Mouse (Mus musculus) gastrocnemius, postnatal 10 days (tissue): Measurements from ENCODE around the gene Ccdc194. TPM values are rescaled to one million over a fixed set of nuclear protein-coding genes. Genes with fewer than 3 reads are reported as not detected.
"Not testable (repeated sequence)": the region's sequence is repeated elsewhere in the genome, so short reads cannot be mapped to it uniquely, and the experiment has no call there.

ENCODE experiments used
- DNase-seq: peaks from one replicate; pipeline ENCODE4 v3.0.0; 2021; ENCODE audit warnings: mixed read lengths
- total RNA-seq, 2 experiments: library from RNA; stranded (reverse); gene quantifications; 2 replicates each; pipeline ENCODE4 v1.2.3; 2021

Ccdc194 gene
- total RNA-seq, 2 experiments from 2014 or later, result 0.21 to 2.5 TPM

DNA sequence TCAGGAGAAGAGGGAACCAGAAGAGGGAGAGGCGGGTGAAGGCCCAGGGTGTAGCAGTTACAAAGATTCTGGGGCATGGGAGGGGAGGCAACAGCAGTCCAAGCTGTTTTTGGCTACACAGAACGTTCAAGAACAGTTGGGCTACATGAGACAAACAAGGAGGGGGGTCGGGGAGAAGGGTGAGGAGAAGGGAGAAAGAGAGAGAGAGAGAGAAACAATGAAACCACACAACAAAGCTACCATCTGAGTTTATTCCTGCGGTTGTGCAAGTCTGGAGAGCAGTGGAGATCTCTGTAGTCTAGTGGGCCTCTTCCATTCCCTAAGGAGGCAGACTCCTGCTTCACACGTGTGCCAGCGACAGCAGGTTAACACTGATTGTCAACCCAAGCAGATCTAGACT lies 28.5 kb upstream of the Ccdc194 start:
- no peak for DNase-seq

DNA sequence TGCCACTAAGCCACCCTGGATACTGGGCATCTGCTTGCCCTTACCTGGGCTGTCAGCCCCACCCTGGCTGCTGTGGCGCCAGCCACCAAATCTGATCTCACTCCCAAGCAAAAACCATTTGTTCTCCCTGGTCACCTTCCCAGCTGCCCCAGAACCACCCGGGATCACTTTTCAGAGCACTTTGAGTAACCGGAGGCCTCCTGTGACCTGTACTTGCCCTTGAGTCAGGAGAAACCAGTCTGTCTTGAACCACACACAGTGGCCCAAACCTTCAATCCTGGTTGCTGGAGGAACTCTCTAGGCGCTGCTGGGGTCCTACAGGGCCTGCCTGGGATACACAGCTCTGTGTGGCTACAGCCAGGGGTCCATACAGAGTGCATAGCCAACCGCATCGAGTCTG lies 27.3 kb upstream of the Ccdc194 start:
- no peak for DNase-seq

DNA sequence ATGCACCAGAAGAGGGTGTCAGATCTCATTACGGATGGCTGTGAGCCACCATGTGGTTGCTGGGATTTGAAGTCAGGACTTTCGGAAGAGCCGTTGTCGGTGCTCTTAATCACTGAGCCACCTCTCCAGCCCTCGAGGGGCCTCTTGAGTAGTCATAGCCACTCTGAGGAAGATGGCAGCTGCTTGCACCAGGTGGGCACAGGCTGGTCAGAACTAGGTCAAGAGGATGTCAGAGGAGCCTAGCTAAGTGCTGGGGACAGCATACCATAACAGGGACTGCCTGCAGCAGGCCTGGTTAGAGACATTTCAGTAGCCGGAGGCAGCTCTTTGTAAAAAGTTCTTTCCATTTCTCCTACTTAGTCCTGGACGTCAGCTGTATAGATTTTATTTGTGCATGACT lies 25.2 kb upstream of the Ccdc194 start:
- no peak for DNase-seq

DNA sequence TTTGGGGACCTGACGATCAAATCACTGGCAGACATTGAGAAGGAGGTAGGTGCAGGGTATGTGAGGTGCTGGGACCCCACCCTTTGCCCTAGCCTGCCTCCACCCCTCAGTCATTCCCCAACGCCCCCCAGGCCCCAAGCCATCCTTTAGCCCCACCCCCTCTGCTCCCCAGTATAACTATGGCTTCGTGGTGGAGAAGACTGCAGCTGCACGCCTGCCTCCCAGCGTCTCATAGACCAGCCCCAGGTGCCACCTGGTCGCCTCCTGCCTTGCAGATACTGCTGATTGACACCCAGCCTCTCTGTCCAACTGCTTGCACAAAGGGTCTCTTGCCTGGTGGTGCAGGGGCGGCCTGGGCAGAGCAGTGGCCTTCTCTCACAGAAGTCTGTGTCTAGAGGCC lies 22.1 kb upstream of the Ccdc194 start:
- no peak for DNase-seq

DNA sequence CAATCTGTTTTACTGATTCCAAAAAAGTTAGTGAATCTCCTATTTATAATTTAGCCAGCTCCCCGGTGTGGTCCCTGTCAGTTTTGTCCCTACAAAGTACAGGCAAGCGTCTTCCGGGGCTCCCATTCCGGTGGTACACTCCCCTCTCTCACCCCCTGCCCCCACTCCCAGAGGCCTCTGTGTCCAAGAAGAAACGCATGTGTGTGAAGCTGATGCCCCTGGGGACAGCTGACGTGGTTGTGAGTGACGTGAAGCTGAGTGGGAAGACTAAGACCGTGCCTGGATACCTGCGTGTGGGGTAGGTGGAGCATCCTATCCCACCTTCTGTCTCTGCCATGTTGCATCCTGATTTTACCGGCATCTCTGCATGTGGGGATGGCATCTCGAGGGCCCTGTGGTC lies 19.5 kb upstream of the Ccdc194 start:
- DNase-seq, result no peak

DNA sequence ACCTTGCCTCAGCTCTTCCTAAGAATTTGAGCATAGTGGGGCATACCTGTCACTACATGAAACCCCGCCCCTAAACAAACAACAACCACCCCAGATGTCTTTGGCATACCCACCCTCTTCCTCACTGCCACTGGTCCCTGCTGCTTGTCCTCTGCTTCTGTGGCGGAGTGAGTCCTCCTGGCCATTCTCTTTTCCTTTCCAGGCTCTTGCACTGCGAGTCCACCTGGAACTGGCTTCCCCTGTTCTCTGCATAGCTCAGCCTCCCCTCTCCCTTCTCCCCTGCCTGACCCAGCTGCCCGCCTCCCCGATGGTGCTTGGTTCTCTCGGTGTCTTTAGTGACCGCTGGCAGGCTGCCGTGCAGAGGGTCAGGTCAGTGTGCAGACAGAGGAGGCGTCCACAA lies 18.2 kb upstream of the Ccdc194 start:
- no peak for DNase-seq

DNA sequence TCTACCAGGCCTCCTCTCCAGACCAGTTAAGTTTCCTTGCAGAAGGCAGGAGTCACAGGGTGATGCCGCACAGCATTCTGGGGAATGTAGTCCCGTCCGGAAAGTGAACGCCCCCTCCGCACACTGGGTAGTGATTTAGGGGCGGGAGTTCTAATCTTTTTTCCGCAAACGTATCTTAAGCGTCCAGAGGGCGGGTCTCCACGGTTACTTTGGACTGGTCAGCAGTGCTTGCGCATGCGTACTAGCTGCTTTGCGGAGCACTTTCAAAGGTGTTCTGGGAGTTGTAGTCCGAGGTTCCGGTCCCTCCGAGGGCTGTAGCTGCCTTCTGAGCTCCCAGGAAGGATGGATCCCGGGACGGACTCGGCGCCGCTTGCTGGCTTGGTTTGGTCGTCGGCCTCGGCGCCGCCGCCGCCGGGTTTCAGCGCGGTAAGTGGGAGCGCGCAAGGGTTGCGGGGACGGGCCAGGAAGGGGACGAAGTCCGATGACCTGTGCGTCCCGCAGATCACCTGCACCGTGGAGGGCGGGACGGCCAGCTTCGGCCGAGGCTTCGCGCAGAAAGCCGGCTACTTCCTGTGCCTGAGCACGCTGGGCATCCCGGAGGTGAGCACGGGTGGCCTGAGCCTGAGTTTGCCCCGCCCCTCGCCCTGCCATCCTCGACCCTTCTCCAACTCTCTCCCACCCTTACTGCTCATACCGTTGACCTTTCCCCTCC lies 17.3 kb upstream of the Ccdc194 start, which contains the start of gene Mvb12a:
Gene Mvb12a (plus strand): TSS at position 291 of the 712 bp plus-strand sequence.
- DNase-seq, result peak; percentile 90

DNA sequence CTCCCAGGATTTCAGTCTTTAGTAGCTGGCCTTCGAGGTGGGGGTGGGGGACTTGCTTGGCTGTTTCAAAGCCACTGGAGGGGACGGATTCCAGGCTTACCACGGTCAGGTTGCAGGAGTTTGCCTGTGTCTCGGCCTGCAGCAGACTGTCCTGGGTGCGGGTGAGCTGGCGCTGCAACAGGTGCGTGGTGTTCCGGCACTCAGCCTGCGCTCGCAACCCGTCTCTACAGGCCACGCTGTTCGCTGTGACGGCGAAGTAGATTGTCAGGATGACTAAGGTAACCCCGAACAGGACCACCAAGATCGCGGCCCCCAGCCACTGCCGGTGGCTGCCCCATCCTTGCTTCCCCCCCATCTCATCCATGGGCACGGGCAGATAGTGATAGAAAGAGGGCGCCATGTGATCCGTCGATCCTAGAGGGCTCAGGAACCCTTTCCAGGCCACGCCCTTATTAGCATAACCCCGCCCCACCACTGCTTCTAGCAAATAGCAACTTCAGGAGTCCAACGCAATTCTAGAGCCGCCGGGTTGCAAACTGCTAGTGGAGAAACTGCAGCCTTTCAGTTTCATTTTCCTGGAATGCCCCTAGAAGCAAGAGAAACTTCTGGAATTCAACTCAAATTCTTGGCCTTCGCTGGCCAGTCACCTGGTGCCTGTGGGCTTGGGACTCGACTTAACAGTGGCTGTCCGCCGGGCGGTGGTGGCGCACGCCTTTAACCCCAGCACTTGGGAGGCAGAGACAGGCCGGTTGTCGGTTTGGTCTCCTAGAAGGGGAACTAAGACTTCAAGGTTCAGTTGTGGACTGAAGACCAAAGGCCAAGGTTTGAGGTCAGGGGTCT lies 11.7 kb upstream of the Ccdc194 start, which contains the start of gene Bst2:
Gene Bst2 (minus strand): TSS at position 429 of the 840 bp plus-strand sequence.
- peak; percentile 80 for DNase-seq

DNA sequence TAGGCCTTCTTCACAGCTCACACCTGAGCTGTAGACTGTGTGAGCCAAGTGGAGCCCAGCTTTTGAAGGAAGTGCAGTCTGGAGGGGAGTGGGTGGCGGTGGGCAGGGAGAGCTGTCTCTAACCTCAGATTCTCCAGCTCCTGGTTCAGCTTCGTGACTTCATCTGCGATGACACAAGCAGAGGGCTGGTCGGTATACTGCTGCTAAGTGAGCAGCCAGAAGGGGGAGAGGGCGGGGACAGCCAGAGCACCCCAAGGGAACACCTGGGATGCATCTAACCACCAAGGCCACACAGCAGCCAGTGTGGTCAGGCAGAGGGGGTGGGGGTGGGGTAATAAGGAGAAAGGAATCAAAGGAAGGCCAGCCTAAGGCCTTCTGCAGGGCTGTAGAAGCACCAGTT lies 10.2 kb upstream of the Ccdc194 start:
- DNase-seq, result no peak

DNA sequence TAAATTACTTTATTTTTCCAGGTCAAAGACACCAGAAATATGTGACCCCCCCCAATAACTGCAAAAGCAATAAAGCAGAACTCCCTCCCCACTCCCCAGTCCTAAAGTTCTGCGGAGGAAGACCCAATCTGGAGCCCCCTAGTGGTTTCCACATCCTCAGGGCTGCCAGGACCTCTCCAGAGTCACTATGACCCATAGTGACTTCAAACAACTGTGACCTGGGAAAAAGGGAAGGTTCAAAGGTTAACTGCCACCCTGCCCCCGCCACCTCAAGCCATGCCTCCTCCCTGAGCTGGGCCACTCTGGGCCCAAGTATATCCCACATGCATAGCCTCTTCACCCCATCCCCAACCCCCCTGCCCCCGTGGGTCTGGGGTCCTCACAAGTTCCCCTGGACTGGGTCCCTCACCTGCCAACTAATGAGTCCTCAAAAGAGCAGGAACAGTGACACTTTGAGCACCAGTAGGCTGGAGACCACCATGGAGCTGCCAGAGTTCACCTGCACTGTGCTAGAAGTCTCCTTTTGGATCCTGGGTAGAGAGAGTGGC lies 8.8 kb upstream of the Ccdc194 start:
- DNase-seq, result no peak

DNA sequence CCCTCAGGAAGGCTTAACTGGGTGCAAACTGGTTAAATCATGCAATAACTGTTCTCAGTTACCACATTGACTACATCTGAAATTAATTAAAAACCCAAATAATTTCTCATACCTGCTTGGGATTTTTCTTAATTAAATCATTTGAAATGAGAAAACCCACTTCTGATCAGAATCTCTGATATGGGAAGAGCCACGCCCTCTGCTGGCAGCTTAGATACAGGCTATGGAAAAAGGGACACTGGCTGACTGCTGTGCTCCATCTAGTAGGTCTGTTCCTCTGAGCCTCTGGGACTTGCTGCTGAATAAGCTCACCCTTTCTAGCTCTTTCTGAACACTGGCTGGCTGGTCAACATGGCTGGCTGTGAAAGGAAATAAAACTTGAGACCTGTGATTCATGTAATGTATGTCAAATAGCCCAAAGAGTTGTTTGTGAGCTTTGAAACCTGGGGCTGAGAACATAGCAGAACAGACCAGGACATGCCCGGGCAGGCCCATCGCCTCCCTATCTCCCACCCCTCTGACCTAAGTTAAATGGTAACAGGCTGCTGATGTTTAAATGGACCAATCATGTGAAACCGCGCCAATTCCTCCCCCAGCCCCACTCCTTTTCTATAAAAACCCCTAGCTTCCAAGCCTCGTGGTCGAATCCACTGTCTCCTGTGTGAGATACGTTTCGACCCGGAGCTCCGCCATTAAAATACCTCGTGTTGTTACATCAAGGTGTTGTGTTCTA lies 5.4 kb upstream of the Ccdc194 start:
- not testable (repeated sequence) for DNase-seq

DNA sequence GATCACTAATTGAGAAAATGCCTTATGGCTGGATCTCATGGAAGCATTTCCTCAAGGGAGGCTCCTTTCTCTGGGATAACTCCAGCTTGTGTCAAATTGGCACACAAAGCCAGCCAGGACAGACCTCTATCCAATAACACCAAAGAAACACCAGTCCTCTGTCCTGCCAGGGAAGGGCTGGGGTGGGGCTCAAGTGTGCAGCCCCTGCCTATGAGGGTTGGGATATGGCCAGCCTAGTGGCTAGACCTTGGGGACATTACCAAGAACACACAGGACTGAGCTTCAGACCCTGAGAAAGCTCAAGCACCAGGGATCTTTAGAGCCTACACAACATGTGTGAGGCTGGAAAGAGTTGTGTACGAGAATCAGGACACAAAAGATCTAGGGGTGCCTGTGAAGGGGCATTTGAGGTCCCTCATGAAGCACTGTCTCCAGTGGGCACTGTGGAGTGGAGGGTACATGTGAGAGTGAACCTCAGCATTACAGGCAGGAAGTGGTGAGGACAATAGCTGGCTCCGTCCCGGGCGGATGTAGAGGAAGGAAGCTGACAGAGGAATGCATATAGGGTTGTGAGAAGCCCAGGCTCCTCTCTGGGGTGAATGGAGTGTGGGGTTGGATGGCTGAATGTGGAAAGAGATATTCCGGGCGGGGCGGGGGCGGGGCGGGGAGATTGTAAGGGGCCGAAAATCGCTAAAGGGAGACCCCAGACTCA lies 3.0 kb upstream of the Ccdc194 start:
- DNase-seq, result no peak

DNA sequence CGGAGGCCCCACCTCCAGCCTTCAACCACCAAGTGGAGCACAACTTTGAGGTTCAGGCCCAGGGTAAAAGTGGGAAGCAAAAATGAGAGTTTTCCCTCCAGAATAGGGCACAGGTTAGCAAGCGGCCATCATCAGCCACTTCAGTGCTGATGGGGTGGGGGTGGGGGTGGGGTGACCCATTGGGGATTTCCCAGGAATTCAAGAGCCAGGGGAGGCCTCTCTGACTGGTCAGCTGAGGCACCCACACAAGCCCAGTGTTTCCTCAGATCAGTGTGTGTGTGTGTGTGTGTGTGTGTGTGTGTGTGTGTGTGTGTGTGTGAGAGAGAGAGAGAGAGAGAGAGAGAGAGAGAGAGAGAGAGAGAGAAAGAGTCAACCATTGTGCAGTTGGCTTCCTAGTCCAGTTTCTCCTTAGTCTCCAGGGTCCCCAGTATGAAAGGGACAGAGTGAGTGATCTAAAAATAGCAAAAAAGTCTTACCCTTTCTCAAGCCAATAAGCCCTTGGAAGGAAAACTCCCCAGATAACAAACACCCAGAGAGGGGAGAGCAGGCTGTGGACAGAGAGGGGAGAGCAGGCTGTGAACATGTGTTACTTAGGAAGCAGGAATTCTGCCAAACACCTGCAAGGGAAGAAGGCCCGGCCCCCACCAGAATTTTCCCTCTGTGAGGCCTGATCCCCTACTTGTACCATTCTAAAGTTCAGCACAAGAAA lies 1.8 kb upstream of the Ccdc194 start:
- DNase-seq, result no peak

DNA sequence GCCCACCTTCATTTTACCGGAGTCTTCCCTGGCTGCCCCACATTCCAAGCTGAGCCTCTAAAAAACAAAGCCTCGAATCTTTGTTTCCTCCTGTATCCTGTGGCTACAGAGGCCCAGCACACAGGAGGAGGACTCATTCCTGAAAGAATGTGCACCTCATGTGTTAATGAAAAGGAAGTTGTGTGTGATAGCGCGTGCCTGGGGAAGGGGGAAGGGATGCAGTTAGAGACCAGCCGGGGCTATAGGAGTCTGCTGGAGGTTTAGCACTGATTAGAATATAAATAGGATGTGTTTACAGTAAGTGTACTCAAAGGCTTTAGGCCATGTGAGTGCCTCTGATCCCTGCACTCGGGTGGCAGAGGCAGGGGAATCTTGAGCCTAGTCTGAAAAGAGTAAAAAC lies 761 bp upstream of the Ccdc194 start:
- DNase-seq, result no peak

DNA sequence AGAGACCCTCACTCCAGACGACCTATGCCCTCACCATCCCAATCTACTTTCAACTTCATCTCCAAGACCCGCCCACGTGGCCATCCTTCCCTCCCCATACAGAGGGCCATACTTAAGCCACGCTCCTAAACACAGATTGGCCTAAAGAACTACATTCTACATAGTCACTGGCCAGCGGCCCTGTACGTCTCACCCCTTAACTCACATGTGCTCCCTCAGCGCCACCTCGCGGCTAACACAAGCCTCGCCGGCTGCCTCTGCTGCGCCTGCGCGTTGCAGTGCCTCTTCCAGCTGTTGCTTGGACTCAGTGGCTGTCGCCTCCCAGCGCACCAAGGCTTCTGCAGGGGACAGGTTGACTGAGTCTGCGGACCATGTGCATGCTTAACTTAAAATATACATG lies 3.9 kb downstream of the Ccdc194 start:
- peak; percentile 97 for DNase-seq

DNA sequence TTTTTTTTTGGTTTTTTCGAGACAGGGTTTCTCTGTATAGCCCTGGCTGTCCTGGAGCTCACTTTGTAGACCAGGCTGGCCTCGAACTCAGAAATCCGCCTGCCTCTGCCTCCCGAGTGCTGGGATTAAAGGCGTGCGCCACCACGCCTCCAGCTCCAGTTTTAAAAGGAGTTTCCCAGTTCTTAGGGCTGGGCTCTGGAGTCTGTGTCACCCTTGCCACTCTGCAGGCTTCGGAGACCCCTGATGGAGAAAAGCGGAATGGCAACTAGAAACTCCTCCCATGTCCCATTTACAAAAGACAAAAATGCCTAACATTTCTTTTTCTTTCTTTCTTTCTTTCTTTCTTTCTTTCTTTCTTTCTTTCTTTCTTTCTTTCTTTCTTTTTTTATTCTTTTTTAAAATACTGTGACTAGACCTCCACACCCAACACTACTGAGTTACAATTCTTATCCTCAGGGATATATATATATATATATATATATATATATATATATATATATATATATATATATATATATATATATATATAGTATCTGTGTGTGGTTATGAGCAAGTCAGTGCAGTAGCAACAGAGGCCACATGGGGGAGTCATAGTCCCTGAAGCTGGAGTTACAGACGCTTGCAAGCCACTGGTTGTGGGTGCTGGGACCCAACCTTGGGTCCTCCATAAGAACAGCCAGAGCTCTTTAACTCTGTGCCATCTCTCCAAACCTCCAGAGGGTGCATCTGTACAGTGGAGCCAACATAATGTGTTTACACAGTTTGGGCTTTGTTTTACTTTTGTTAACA lies 6.3 kb downstream of the Ccdc194 start:
- peak; percentile 66 for DNase-seq

DNA sequence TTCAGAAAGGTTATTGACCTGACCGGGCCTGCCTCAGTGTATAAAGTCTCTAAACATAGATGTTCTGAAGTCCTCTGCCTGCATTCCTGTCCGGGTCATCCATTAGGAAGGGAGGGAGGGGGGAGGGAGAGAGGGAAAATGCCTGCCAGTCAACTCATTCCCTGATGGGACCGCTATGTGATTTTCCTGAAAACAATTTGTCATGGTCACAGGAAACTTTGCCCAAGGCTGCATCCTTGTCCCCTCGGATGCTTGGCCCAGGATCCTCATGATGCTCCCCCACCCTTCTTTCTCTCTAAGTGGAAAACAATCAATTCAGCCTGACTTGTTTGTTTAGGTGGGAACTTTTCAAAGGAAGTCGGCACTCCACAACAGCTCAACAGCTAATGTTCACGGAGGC lies 8.7 kb downstream of the Ccdc194 start:
- no peak for DNase-seq

DNA sequence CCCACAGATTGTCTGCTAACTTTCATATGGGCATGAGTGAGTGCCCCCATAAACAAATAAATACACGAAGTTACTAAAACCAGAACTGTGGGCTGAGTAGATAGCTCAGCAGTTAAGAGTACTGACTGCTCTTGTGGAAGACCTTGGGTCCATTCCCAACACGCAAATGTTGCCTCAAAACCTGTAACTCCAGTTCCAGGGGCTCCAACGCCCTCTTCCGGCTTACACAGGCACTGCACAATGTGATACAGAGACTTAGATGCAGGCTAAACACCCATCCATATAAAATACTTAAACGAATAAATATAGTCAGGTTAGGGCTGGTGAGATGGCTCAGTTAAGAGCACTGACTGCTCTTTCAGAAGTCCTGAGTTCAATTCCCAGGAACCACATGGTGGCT lies 10.5 kb downstream of the Ccdc194 start:
- no peak for DNase-seq

DNA sequence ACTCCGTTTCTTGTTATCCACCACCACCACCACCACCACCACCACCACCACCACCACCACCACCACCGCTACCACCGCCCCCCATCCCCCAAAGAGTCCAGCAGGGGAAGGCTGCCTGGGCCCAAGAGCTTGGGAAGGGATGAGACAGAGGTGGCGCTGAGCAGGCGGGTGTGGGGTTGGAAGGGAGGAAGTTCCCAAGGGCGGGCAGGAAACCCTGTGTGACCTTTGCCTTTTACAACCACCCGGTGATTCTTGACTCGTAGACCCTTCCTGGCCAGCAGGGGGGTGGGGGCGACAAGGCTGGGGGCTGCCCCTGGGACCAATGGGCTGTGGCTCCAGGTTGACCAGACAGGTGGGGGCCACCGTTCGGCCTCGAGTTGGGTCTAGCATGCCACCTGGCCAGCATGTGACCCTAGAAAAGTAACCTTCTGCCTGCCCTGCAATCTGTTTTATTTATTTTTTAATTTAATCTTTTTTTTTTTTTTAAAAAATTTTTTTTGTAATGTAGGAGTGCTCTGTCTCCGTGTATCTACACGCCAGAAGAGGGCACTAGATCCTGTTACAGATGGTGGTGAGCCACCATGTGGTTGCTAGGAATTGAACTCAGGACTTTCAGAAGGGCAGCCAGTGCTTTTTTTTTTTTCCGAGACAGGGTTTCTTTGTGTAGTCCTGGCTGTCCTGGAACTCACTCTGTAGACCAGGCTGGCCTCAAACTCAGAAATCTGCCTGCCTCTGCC lies 12.3 kb downstream of the Ccdc194 start:
- no peak for DNase-seq

DNA sequence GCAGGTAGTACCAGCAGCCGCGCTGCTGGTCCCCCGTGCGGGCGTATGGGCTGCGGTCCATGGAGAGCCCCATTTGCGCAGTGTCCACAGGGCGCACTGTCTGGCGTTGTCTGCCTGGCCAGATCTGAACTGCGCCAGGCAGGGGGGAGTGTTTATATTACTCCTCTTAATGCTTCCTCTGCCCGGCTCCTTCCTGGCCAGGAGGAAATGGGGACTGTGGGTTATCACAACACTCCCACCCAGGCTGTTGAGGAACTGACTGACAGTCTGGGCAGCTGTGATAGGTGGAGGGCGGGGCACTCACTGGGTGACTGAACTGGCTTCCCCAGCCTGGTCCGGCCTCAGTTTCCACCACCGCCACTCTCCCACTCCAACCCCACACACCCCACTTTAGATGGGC lies 13.9 kb downstream of the Ccdc194 start, which contains the start of gene Plvap:
Gene Plvap (minus strand): TSS at position 109 of the 400 bp plus-strand sequence.
- no peak for DNase-seq
